Mouse (Mus musculus): ENCODE results near the gene Pdlim1. TPM values are rescaled to one million over a fixed set of nuclear protein-coding genes. Genes with fewer than 3 reads are reported as not detected.

Gene Pdlim1
- polyA plus RNA-seq (2015; fragmentation: Nextera tagmentation; extraction: Ambion mirVana), result 195 and 211 TPM in 2 replicates

DNA sequence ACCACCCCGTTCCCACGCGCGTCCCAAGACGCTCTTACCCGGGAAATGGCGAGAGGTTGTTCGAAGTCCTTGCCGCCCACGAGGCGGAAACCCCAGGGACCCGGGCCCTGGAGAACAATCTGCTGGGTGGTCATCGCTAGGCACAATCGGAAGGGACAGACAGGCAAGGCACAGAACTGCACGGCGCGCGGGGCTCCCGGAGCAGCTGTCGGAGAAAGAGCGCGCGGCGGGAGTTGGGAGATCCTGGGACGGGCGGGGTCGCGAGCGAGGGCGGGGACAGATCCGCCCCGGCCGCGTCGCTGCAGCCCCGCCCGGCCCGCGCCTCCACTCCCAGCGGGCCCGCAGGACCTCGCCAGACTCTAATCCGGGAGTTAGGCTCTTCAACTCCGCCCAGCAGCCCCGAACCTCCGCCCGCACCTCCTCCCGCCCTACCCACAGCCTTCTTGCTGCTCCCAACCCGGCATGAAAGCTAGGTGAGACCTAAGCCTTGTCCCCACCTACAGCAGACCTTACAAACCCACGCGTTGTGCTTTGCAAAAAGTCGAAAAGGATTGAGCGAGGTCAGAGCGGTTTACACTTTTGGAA, at the start of gene Pdlim1:
TSS of gene Pdlim1 (minus strand) at position 535 of the 585 bp plus-strand sequence.
- Histone ChIP-seq H3K36me3 (no peaks in the 10 kb centered on the region), H3K4me2 (replicated peaks) (peak within 1 kb of the TSS; percentile 88), H3K27me3 (replicated peaks) (no peaks in the 10 kb centered on the region), H3K9me3 (no peaks in the 10 kb centered on the region), H3K27ac (peak within 1 kb of the TSS; percentile 71), H3K9ac (peak within 1 kb of the TSS; percentile 77), H3K4me1 (replicated peaks) (peaks cover 3% of the 10 kb centered on the region; the same call in 1 of the 2 replicates), H3K4me3 (replicated peaks) (peak within 1 kb of the TSS; percentile 67)
- peak; percentile 93 for ATAC-seq
- WGBS, result under 1% methylated on average over 51 of the region's 54 CpGs

GRCm38 (mm10) chr19:40319199-40319598, 47.6 kb upstream of the Pdlim1 start:
- H3K27me3 ChIP-seq (replicated peaks), result no peaks in the 10 kb centered on the region
- no peak overlapping the region for H3K4me3 ChIP-seq (replicated peaks)
- whole genome bisulfite sequencing, result 86% methylated on average over 3 of the region's 3 CpGs
- H3K27ac ChIP-seq, result no peak overlapping the region
- no peaks in the 10 kb centered on the region for H3K36me3 ChIP-seq
- no peak for ATAC-seq
- H3K4me1 ChIP-seq (replicated peaks), result no peaks in the 10 kb centered on the region
- no peaks in the 10 kb centered on the region for H3K9me3 ChIP-seq
- no peak overlapping the region for H3K4me2 ChIP-seq (replicated peaks)
- H3K9ac ChIP-seq, result no peak overlapping the region

GRCm38 (mm10) chr19:40318511-40318910, 46.9 kb upstream of the Pdlim1 start:
- no peaks in the 10 kb centered on the region for H3K4me1 ChIP-seq (replicated peaks)
- H3K27ac ChIP-seq, result no peak overlapping the region
- no peak for ATAC-seq
- H3K9ac ChIP-seq, result no peak overlapping the region
- WGBS, result 38% methylated on average over 6 of the region's 6 CpGs
- no peaks in the 10 kb centered on the region for H3K9me3 ChIP-seq
- H3K4me3 ChIP-seq (replicated peaks), result no peak overlapping the region
- H3K36me3 ChIP-seq, result no peaks in the 10 kb centered on the region
- H3K27me3 ChIP-seq (replicated peaks), result no peaks in the 10 kb centered on the region
- no peak overlapping the region for H3K4me2 ChIP-seq (replicated peaks)

- ATAC-seq, result no peak
- no peak overlapping the region for H3K4me3 ChIP-seq (replicated peaks)
- no peaks in the 10 kb centered on the region for H3K27me3 ChIP-seq (replicated peaks)
- H3K4me1 ChIP-seq (replicated peaks), result no peaks in the 10 kb centered on the region
- H3K36me3 ChIP-seq, result no peaks in the 10 kb centered on the region
- no peak overlapping the region for H3K4me2 ChIP-seq (replicated peaks)
- 75% methylated on average over 4 of the region's 4 CpGs for WGBS
- no peaks in the 10 kb centered on the region for H3K9me3 ChIP-seq
- no peak overlapping the region for H3K27ac ChIP-seq
- no peak overlapping the region for H3K9ac ChIP-seq
Observed at GRCm38 (mm10) chr19:40317001-40317400, 45.4 kb upstream of the Pdlim1 start.

- H3K36me3 ChIP-seq, result no peaks in the 10 kb centered on the region
- no peak overlapping the region for H3K4me2 ChIP-seq (replicated peaks)
- no peak overlapping the region for H3K9ac ChIP-seq
- no peaks in the 10 kb centered on the region for H3K9me3 ChIP-seq
- H3K27me3 ChIP-seq (replicated peaks), result no peaks in the 10 kb centered on the region
- no peak overlapping the region for H3K4me3 ChIP-seq (replicated peaks)
- no peaks in the 10 kb centered on the region for H3K4me1 ChIP-seq (replicated peaks)
- no peak overlapping the region for H3K27ac ChIP-seq
- 85% methylated on average over 11 of the region's 11 CpGs for WGBS
- ATAC-seq, result no peak
Observed at GRCm38 (mm10) chr19:40314252-40314651, 42.6 kb upstream of the Pdlim1 start.

GRCm38 (mm10) chr19:40311631-40312030, 40.0 kb upstream of the Pdlim1 start:
- Histone ChIP-seq H3K4me1 (replicated peaks) (peaks cover 5% of the 10 kb centered on the region; the same call in 1 of the 2 replicates), H3K4me2 (replicated peaks) (no peak overlapping the region), H3K36me3 (no peaks in the 10 kb centered on the region), H3K9me3 (no peaks in the 10 kb centered on the region), H3K4me3 (replicated peaks) (no peak overlapping the region), H3K9ac (no peak overlapping the region), H3K27ac (no peak overlapping the region), H3K27me3 (replicated peaks) (no peaks in the 10 kb centered on the region)
- 96% methylated on average over 8 of the region's 8 CpGs for whole genome bisulfite sequencing
- ATAC-seq, result no peak

- Histone ChIP-seq H3K4me1 (replicated peaks) (peaks cover 5% of the 10 kb centered on the region; the same call in 1 of the 2 replicates), H3K27ac (no peak overlapping the region), H3K36me3 (no peaks in the 10 kb centered on the region), H3K4me2 (replicated peaks) (no peak overlapping the region), H3K27me3 (replicated peaks) (no peaks in the 10 kb centered on the region), H3K9me3 (no peaks in the 10 kb centered on the region), H3K4me3 (replicated peaks) (no peak overlapping the region), H3K9ac (no peak overlapping the region)
- no peak for ATAC-seq
- 86% methylated on average over 15 of the region's 15 CpGs for WGBS
Observed at GRCm38 (mm10) chr19:40310410-40311130, 38.9 kb upstream of the Pdlim1 start.

- Histone ChIP-seq H3K4me1 (replicated peaks) (peaks cover 5% of the 10 kb centered on the region; the same call in 1 of the 2 replicates), H3K9ac (no peak overlapping the region), H3K4me2 (replicated peaks) (no peak overlapping the region), H3K27me3 (replicated peaks) (no peaks in the 10 kb centered on the region), H3K27ac (no peak overlapping the region), H3K36me3 (no peaks in the 10 kb centered on the region), H3K9me3 (no peaks in the 10 kb centered on the region), H3K4me3 (replicated peaks) (no peak overlapping the region)
- 93% methylated on average over 12 of the region's 12 CpGs for WGBS
- ATAC-seq, result no peak
Observed at GRCm38 (mm10) chr19:40309911-40310310, 38.3 kb upstream of the Pdlim1 start.

- Histone ChIP-seq H3K27me3 (replicated peaks) (no peaks in the 10 kb centered on the region), H3K9ac (no peak overlapping the region), H3K27ac (no peak overlapping the region), H3K4me3 (replicated peaks) (no peak overlapping the region), H3K36me3 (no peaks in the 10 kb centered on the region), H3K9me3 (no peaks in the 10 kb centered on the region), H3K4me1 (replicated peaks) (peaks cover 5% of the 10 kb centered on the region; the same call in 1 of the 2 replicates), H3K4me2 (replicated peaks) (no peak overlapping the region)
- peak; percentile 79 for ATAC-seq
- WGBS, result 72% methylated on average over 7 of the region's 7 CpGs
Observed at GRCm38 (mm10) chr19:40307550-40307949, 35.9 kb upstream of the Pdlim1 start.

GRCm38 (mm10) chr19:40306631-40307030, 35.0 kb upstream of the Pdlim1 start:
- ATAC-seq, result no peak
- WGBS, result 66% methylated on average over 2 of the region's 2 CpGs
- no peak overlapping the region; the same call in 1 of the 2 replicates for H3K27ac ChIP-seq
- H3K9ac ChIP-seq, result no peak overlapping the region
- no peaks in the 10 kb centered on the region for H3K36me3 ChIP-seq
- no peaks in the 10 kb centered on the region for H3K27me3 ChIP-seq (replicated peaks)
- no peaks in the 10 kb centered on the region for H3K9me3 ChIP-seq
- H3K4me1 ChIP-seq (replicated peaks), result peaks cover 7% of the 10 kb centered on the region; the same call in 1 of the 2 replicates
- no peak overlapping the region for H3K4me2 ChIP-seq (replicated peaks)
- no peak overlapping the region for H3K4me3 ChIP-seq (replicated peaks)

DNA sequence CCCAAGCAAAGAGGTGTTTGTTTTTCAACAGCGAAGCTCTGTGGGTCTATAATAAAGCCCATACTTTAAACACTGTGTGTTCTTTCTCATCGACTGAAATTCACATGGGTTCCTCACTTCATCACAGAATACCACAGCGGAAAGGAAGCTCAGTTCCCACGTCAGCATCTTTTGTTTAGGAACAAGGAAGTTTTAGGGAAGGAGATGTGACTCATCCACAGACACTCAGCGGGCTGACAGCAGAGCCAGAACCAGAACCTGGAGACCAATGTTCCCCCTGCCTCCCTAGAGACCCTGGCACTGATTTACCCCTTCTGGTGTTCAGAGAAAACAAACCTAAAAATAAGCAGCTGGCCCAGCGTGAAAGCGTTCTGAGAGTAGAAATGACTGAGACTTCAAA, 33.8 kb upstream of the Pdlim1 start:
- whole genome bisulfite sequencing, result 67% methylated on average over 7 of the region's 7 CpGs
- H3K9ac ChIP-seq, result no peak overlapping the region
- H3K9me3 ChIP-seq, result no peaks in the 10 kb centered on the region
- ATAC-seq, result no peak
- no peak overlapping the region for H3K4me2 ChIP-seq (replicated peaks)
- H3K36me3 ChIP-seq, result no peaks in the 10 kb centered on the region
- peaks cover 7% of the 10 kb centered on the region; the same call in 1 of the 2 replicates for H3K4me1 ChIP-seq (replicated peaks)
- H3K27me3 ChIP-seq (replicated peaks), result no peaks in the 10 kb centered on the region
- H3K27ac ChIP-seq, result no peak overlapping the region
- no peak overlapping the region for H3K4me3 ChIP-seq (replicated peaks)

DNA sequence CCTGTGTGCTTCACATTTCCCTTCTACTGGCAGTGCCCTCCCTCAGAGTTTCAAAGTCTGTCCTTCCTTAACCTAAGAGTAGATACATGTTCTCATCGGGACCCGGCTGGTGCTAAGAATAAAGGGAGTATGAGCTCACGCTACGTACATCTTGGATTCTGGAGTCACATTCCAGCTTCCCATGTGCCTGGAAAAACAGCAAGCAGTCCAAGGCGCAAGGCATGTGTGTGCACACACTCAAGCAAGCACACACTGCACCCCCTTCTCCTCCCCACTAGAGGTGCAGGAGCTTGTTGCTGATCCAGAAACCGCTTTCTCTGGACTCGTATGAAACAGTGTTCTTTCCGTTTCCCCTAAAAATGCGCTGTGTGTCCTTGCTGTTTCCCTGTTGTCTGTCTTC, 31.3 kb upstream of the Pdlim1 start:
- peak; percentile 51 for ATAC-seq
- peaks cover 4% of the 10 kb centered on the region; the same call in 1 of the 2 replicates for H3K4me1 ChIP-seq (replicated peaks)

More for the DNA sequence above, 31.3 kb upstream of the Pdlim1 start:
- peak overlapping the region; percentile 32; the same call in 1 of the 2 replicates for H3K27ac ChIP-seq
- 59% methylated on average over 9 of the region's 9 CpGs for WGBS
- H3K4me2 ChIP-seq (replicated peaks), result 0 out of 2 replicates have a peak overlapping the region, but pooled peaks have one; percentile 2
- no peaks in the 10 kb centered on the region for H3K9me3 ChIP-seq
- no peaks in the 10 kb centered on the region for H3K27me3 ChIP-seq (replicated peaks)
- H3K9ac ChIP-seq, result no peak overlapping the region
- H3K4me3 ChIP-seq (replicated peaks), result no peak overlapping the region
- 0 out of 2 replicates have a peak, but pooled peaks cover 2% of the 10 kb centered on the region for H3K36me3 ChIP-seq
